ENCODE assay signal across 10 mouse cellular contexts in the genomic region with DNA sequence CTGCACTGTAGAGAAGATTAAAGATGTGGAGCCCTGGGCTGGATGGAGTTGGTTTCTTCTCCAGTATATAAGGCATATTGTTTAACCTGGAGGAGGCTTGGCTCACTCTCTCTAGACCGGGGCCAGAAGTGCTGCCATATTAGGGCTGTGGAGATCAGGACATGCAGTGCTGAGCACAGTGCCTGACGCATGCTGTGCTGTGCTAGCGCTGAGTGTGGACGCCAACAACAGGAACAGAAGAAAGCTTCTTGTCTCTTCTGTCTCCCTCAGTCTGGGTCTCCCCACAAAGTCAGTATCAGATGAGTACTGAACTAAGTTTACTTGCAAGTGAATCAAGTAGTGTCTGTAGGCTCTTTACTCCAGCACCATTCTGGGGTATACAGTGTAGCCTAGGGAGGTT. TPM values are rescaled to one million over a fixed set of nuclear protein-coding genes. Genes with fewer than 3 reads are reported as not detected.
DNase-seq lines count a peak whose midpoint lies in the region; ATAC-seq and TF ChIP-seq lines count a peak whose summit lies in the region.
"Had no signal": no experiment of that assay in that cellular context is flagged by ENCODE, and none has a peak within 500 bp of the region (broad histone marks: within the 10 kb centered on the region; RNA-seq: fewer than 3 reads in every experiment).

No protein-coding gene starts in this region.

- TF ChIP-seq EP300 in heart, adult 2 months (IDR thresholded peaks at IDR 0.05; ENCODE audit: insufficient read depth, low read depth, low read length): peak; percentile 53; the same call in 1 of the 2 replicates
- TF ChIP-seq EP300 in lung, postnatal 0 days (IDR thresholded peaks at IDR 0.05): 0 out of 2 replicates have a peak, but pooled peaks have one; percentile 6

- H3K4me3 ChIP-seq in heart, adult 2 months: no peak overlapping the region
- no peak overlapping the region for H3K4me3 ChIP-seq in lung, postnatal 0 days (ENCODE audit: low read depth, low read length)
- no peak overlapping the region for H3K4me3 ChIP-seq in intestine, embryonic 15.5 days (replicated peaks)
- H3K4me3 ChIP-seq in stomach, embryonic 16.5 days (replicated peaks; ENCODE audit: low read length): no peak overlapping the region

- H3K4me2 ChIP-seq in lung, postnatal 0 days (replicated peaks; ENCODE audit: low read depth, low read length): no peak overlapping the region
- no peak overlapping the region for H3K4me2 ChIP-seq in intestine, embryonic 15.5 days (replicated peaks)
- H3K4me2 ChIP-seq in stomach, embryonic 16.5 days (ENCODE audit: low read depth, low read length): no peak overlapping the region

- no peaks in the 10 kb centered on the region for H3K27me3 ChIP-seq in heart, adult 2 months (ENCODE audit: control insufficient read depth, insufficient read depth, low read length)
- H3K27me3 ChIP-seq in lung, postnatal 0 days (replicated peaks; ENCODE audit: insufficient read depth, low read length): no peaks in the 10 kb centered on the region
- no peaks in the 10 kb centered on the region for H3K27me3 ChIP-seq in intestine, embryonic 15.5 days (replicated peaks)
- no peaks in the 10 kb centered on the region for H3K27me3 ChIP-seq in stomach, embryonic 16.5 days (ENCODE audit: control insufficient read depth, insufficient read depth, low read length)

- no peaks in the 10 kb centered on the region for H3K9me3 ChIP-seq in lung, postnatal 0 days (ENCODE audit: low read length)
- no peaks in the 10 kb centered on the region for H3K9me3 ChIP-seq in intestine, embryonic 15.5 days
- H3K9me3 ChIP-seq in stomach, embryonic 16.5 days (replicated peaks; ENCODE audit: control insufficient read depth, low read length): no peaks in the 10 kb centered on the region
- H3K9me3 ChIP-seq: megakaryocyte, embryonic 14.5 days had no signal

- TF ChIP-seq POLR2A in heart, adult 2 months (IDR thresholded peaks at IDR 0.05; ENCODE audit: insufficient read depth, low read depth, low read length): no peak; the same call in 1 of the 2 replicates

- peak in 1 of 2 experiments; percentile 38 for DNase-seq in heart, adult 2 months
- no peak for DNase-seq in heart, postnatal 10 days
- DNase-seq in lung, postnatal 0 days (ENCODE audit: low spot score): no peak
- no peak for DNase-seq in lung, postnatal 14 days
- no peak for DNase-seq in ovary, postnatal 10 days (ENCODE audit: low spot score)
- no peak for DNase-seq in embryo, embryonic 11 days
- DNase-seq: cerebellum, adult 11-12 months had no signal

- peak overlapping the region; percentile 85 for H3K27ac ChIP-seq in heart, adult 2 months
- H3K27ac ChIP-seq in lung, postnatal 0 days (ENCODE audit: low read length): peak overlapping the region; percentile 71
- H3K27ac ChIP-seq in intestine, embryonic 15.5 days: peak overlapping the region; percentile 44
- H3K27ac ChIP-seq in stomach, embryonic 16.5 days (ENCODE audit: low read length): peak overlapping the region; percentile 77

- TF ChIP-seq CTCF in heart, adult 2 months (IDR thresholded peaks at IDR 0.05): no peak
- TF ChIP-seq CTCF in lung, postnatal 0 days (IDR thresholded peaks at IDR 0.05): no peak

- no peaks in the 10 kb centered on the region for H3K79me2 ChIP-seq in heart, adult 2 months (replicated peaks; ENCODE audit: control insufficient read depth, insufficient read depth, low read length)

- no peak for ATAC-seq in lung, postnatal 0 days
- no peak for ATAC-seq in intestine, embryonic 15.5 days
- ATAC-seq in stomach, embryonic 16.5 days (ENCODE audit: insufficient read depth, low FRiP score): no peak

- WGBS in heart, adult 2 months: 19% methylated on average over 4 of the region's 4 CpGs
- WGBS in lung, postnatal 0 days: 69% methylated on average over 4 of the region's 4 CpGs
- 78% methylated on average over 4 of the region's 4 CpGs for WGBS in intestine, embryonic 15.5 days
- 79% methylated on average over 4 of the region's 4 CpGs for WGBS in stomach, embryonic 16.5 days

- peaks cover 34% of the 10 kb centered on the region for H3K4me1 ChIP-seq in heart, adult 2 months (ENCODE audit: control insufficient read depth, insufficient read depth, low read length)
- H3K4me1 ChIP-seq in lung, postnatal 0 days (ENCODE audit: insufficient read depth, low read depth, low read length): peaks cover 36% of the 10 kb centered on the region
- peaks cover 37% of the 10 kb centered on the region for H3K4me1 ChIP-seq in intestine, embryonic 15.5 days (replicated peaks)
- peaks cover 31% of the 10 kb centered on the region for H3K4me1 ChIP-seq in stomach, embryonic 16.5 days (ENCODE audit: control insufficient read depth, insufficient read depth, low read length)

- peaks cover 4% of the 10 kb centered on the region for H3K36me3 ChIP-seq in heart, adult 2 months (ENCODE audit: control insufficient read depth, insufficient read depth, low read length)
- no peaks in the 10 kb centered on the region for H3K36me3 ChIP-seq in lung, postnatal 0 days (ENCODE audit: insufficient read depth, low read length)
- no peaks in the 10 kb centered on the region for H3K36me3 ChIP-seq in intestine, embryonic 15.5 days
- H3K36me3 ChIP-seq in stomach, embryonic 16.5 days (ENCODE audit: control insufficient read depth, insufficient read depth, low read length): no peaks in the 10 kb centered on the region

- no peak overlapping the region for H3K9ac ChIP-seq in heart, adult 2 months (ENCODE audit: low read depth, low read length)
- H3K9ac ChIP-seq in lung, postnatal 0 days (replicated peaks; ENCODE audit: low read depth): no peak overlapping the region
- H3K9ac ChIP-seq in intestine, embryonic 15.5 days: no peak overlapping the region
- 0 out of 2 replicates have a peak overlapping the region, but pooled peaks have one; percentile 14 for H3K9ac ChIP-seq in stomach, embryonic 16.5 days (ENCODE audit: low read length)

- intact Hi-C loops in heart, adult 2 months (cut with DNase I): no loop called here
- intact Hi-C loops in heart, postnatal 10 days (cut with DNase I): no loop called here

RNA-seq across cellular contexts. Expression of a gene that starts 4.8 kb away (rescaled TPM):
- total RNA-seq in heart, adult 2 months (2021): 10 to 100 TPM; 23.7 to 25.7 TPM
- 54.9 and 61.8 TPM in 2 replicates for polyA plus RNA-seq in heart, adult 2 months (2012; rRNA removed)
- total RNA-seq in heart, postnatal 10 days (2021): 10 to 100 TPM; 57.9 to 59.4 TPM
- 43.2 and 52.1 TPM in 2 replicates for polyA plus RNA-seq in lung, postnatal 0 days (2015; fragmentation: Nextera tagmentation; extraction: Ambion mirVana)
- polyA plus RNA-seq in intestine, embryonic 15.5 days (2015; fragmentation: Nextera tagmentation; extraction: Ambion mirVana): 18.0 and 20.6 TPM in 2 replicates
- 20.4 and 23.2 TPM in 2 replicates for polyA plus RNA-seq in stomach, embryonic 16.5 days (2015; fragmentation: Nextera tagmentation; extraction: Ambion mirVana)
